In the genomic region with DNA sequence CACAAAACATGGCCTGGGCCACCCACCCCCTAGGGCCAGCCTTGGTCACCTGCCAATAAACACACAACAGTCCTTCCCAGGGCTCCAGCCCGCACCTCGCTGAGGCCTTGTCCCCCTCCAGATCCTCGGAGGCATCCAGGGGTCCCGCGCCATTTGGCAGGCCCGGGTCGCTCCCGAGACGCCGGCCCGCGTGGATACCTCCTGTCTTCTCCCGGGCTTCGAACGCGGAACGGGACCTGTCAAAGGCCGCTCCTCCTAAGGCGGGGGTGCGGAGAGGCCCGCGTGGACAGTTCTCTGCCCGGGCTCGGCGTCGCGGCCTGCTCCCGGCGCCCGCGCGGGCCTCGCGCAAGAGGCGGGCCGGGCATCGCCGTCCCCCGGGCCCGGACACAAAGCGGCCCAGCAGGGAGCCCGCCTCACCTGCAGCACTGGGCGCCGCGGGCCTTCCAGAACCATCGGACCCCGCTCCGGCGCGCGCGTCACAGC, we compare ENCODE assay signal across 8 mouse cellular contexts. TPM values are rescaled to one million over a fixed set of nuclear protein-coding genes. Genes with fewer than 3 reads are reported as not detected.
DNase-seq lines count a peak whose midpoint lies in the region; ATAC-seq and TF ChIP-seq lines count a peak whose summit lies in the region.

No protein-coding gene starts in this region.

- no peak for TF ChIP-seq POLR2A in liver, adult 2 months (IDR thresholded peaks at IDR 0.05; ENCODE audit: extremely low read depth, insufficient read depth, low read length)

- peak overlapping the region; percentile 97 for H3K9ac ChIP-seq in hindbrain, embryonic 12.5 days
- H3K9ac ChIP-seq in liver, adult 2 months (ENCODE audit: low read depth, low read length): peak overlapping the region; percentile 94
- H3K9ac ChIP-seq in neural tube, embryonic 11.5 days (ENCODE audit: low read length): peak overlapping the region; percentile 97

- WGBS in hindbrain, embryonic 12.5 days: under 1% methylated on average over 45 of the region's 52 CpGs
- WGBS in liver, adult 2 months: 1% methylated on average over 52 of the region's 52 CpGs
- WGBS in neural tube, embryonic 11.5 days: under 1% methylated on average over 46 of the region's 52 CpGs

- H3K27me3 ChIP-seq in erythroblast, embryonic 14.5 days (ENCODE audit: control insufficient read depth): no peaks in the 10 kb centered on the region
- H3K27me3 ChIP-seq in hindbrain, embryonic 12.5 days: no peaks in the 10 kb centered on the region
- no peaks in the 10 kb centered on the region for H3K27me3 ChIP-seq in liver, adult 2 months (ENCODE audit: control insufficient read depth, insufficient read depth, low read length)
- no peaks in the 10 kb centered on the region for H3K27me3 ChIP-seq in neural tube, embryonic 11.5 days (ENCODE audit: control insufficient read depth, insufficient read depth, low read length)

- H3K4me2 ChIP-seq in hindbrain, embryonic 12.5 days (replicated peaks): peak overlapping the region; percentile 80
- H3K4me2 ChIP-seq in neural tube, embryonic 11.5 days (ENCODE audit: low read depth): peak overlapping the region; percentile 84

- peak; percentile 7 for ATAC-seq in activated CD4-positive, CD25-positive, alpha-beta regulatory T cell, adult 4 months
- peak; percentile 63 for ATAC-seq in hindbrain, embryonic 12.5 days (ENCODE audit: low FRiP score)
- peak; percentile 32 for ATAC-seq in neural tube, embryonic 11.5 days (ENCODE audit: insufficient read depth, low FRiP score, low TSS enrichment)

- H3K9me3 ChIP-seq in erythroblast, embryonic 14.5 days (ENCODE audit: control insufficient read depth, low read length): no peaks in the 10 kb centered on the region
- no peaks in the 10 kb centered on the region for H3K9me3 ChIP-seq in hindbrain, embryonic 12.5 days (replicated peaks)
- no peaks in the 10 kb centered on the region for H3K9me3 ChIP-seq in neural tube, embryonic 11.5 days (ENCODE audit: control insufficient read depth, low read length)

- peak overlapping the region; percentile 83 for H3K4me3 ChIP-seq in erythroblast, embryonic 14.5 days (replicated peaks)
- peak overlapping the region; percentile 93 for H3K4me3 ChIP-seq in hindbrain, embryonic 12.5 days
- H3K4me3 ChIP-seq in liver, adult 2 months (ENCODE audit: insufficient read depth, low read depth, low read length): peak overlapping the region; percentile 92
- H3K4me3 ChIP-seq in neural tube, embryonic 11.5 days (ENCODE audit: low read depth, low read length): peak overlapping the region; percentile 89

- H3K36me3 ChIP-seq in erythroblast, embryonic 14.5 days (ENCODE audit: control insufficient read depth): peaks cover 25% of the 10 kb centered on the region
- H3K36me3 ChIP-seq in hindbrain, embryonic 12.5 days: no peaks in the 10 kb centered on the region
- H3K36me3 ChIP-seq in liver, adult 2 months (ENCODE audit: control insufficient read depth, insufficient read depth, low read length): no peaks in the 10 kb centered on the region
- H3K36me3 ChIP-seq in neural tube, embryonic 11.5 days (ENCODE audit: control insufficient read depth, insufficient read depth, low read length): no peaks in the 10 kb centered on the region

- DNase-seq in lung, adult 18-20 months: peak; percentile 26 to 38
- no peak for DNase-seq in lung, postnatal 25 days (ENCODE audit: low spot score)
- DNase-seq in liver, adult 2 months (ENCODE audit: extremely low read depth, low read depth, low spot score): no peak
- peak; percentile 53 for DNase-seq in neural tube, embryonic 11.5 days (ENCODE audit: low spot score)
- no peak for DNase-seq in spleen, adult 18-20 months

- H3K79me2 ChIP-seq in liver, adult 2 months (ENCODE audit: control insufficient read depth, insufficient read depth, low read length): peaks cover 34% of the 10 kb centered on the region

- H3K27ac ChIP-seq in hindbrain, embryonic 12.5 days: peak overlapping the region; percentile 92
- peak overlapping the region; percentile 44 for H3K27ac ChIP-seq in liver, adult 2 months (replicated peaks; ENCODE audit: insufficient read depth, low read depth, low read length)
- peak overlapping the region; percentile 87 for H3K27ac ChIP-seq in neural tube, embryonic 11.5 days (ENCODE audit: low read depth, low read length)

- no peak for TF ChIP-seq CTCF in liver, adult 2 months (IDR thresholded peaks at IDR 0.05; ENCODE audit: low read depth, low read length)

- peaks cover 49% of the 10 kb centered on the region for H3K4me1 ChIP-seq in erythroblast, embryonic 14.5 days (ENCODE audit: control insufficient read depth)
- peaks cover 33% of the 10 kb centered on the region for H3K4me1 ChIP-seq in hindbrain, embryonic 12.5 days
- peaks cover 20% of the 10 kb centered on the region for H3K4me1 ChIP-seq in liver, adult 2 months (ENCODE audit: control insufficient read depth, insufficient read depth, low read length)
- H3K4me1 ChIP-seq in neural tube, embryonic 11.5 days (ENCODE audit: control insufficient read depth, insufficient read depth, low read length): peaks cover 15% of the 10 kb centered on the region

RNA-seq across cellular contexts. Expression of gene Dicer1, which starts 0.4 kb away (rescaled TPM):
- 10 to 100 TPM; 10.0 to 14.2 TPM for polyA plus RNA-seq in activated CD4-positive, CD25-positive, alpha-beta regulatory T cell, adult 4 months (2017; shearing (Covaris generic))
- 0.42 and 0.71 TPM in 2 replicates for polyA plus RNA-seq in erythroblast, embryonic 14.5 days (2012)
- polyA plus RNA-seq in hindbrain, embryonic 12.5 days (2016; fragmentation: Nextera tagmentation; extraction: Ambion mirVana): 61.3 and 61.6 TPM in 2 replicates
- total RNA-seq in liver, adult 2 months (2014; rRNA removed): 14.8 and 15.7 TPM in 2 replicates
- polyA plus RNA-seq in liver, adult 2 months (2012; rRNA removed): 4.9 and 5.0 TPM in 2 replicates
- polyA plus RNA-seq in neural tube, embryonic 11.5 days (2014; fragmentation: Nextera tagmentation; extraction: Ambion mirVana): 28.5 and 31.4 TPM in 2 replicates

Comparison
In these comparisons a context has a peak if more than half of its experiments do, and no peak if none do; other contexts are left out.
1. DNase-seq: peak in lung, adult 18-20 months (2 of 2) and neural tube, embryonic 11.5 days (single experiment); none in lung, postnatal 25 days (single experiment), liver, adult 2 months (single experiment) and spleen, adult 18-20 months (0 of 2).
2. ATAC-seq: peak in every context shown above with its lines; median percentile 63 in hindbrain, embryonic 12.5 days; 32 in neural tube, embryonic 11.5 days; 7 in activated CD4-positive, CD25-positive, alpha-beta regulatory T cell, adult 4 months.
3. Peak in every context shown above with its lines, with median percentiles within 50 percentile points of each other: H3K4me3 ChIP-seq, H3K27ac ChIP-seq and H3K9ac ChIP-seq.